Mouse (Mus musculus) adrenal gland, adult (tissue): ENCODE results near the gene Clic1.
"Not testable (repeated sequence)": the region's sequence is repeated elsewhere in the genome, so short reads cannot be mapped to it uniquely, and the experiment has no call there.

Experiments used
- DNase-seq, 2 experiments: peaks; one replicate each; pipeline ENCODE4 v3.0.0; 2022 to 2023; ENCODE audit warnings: low spot score in 1 of 2; ENCODE audit not compliant: inconsistent age in 2 of 2

The Clic1 gene

GRCm38 (mm10) chr17:35049561-35050016, at the start of gene Clic1:
Clic1 (plus strand) TSS chr17:35049966.
- DNase-seq, result peak; percentile 58 to 73

- DNase-seq, result peak; percentile 92 to 97
Measured at GRCm38 (mm10) chr17:35000717-35001451, 48.9 kb upstream of the Clic1 start, which contains the start of gene Vars. Vars (plus strand) TSS chr17:35000987.

GRCm38 (mm10) chr17:35001452-35002152, 48.2 kb upstream of the Clic1 start:
- no peak for DNase-seq

- DNase-seq, result no peak
Measured at GRCm38 (mm10) chr17:35002153-35002865, 47.5 kb upstream of the Clic1 start.

- no peak for DNase-seq
Measured at GRCm38 (mm10) chr17:35003022-35003838, 46.5 kb upstream of the Clic1 start.

- no peak for DNase-seq
Measured at GRCm38 (mm10) chr17:35004075-35004717, 45.6 kb upstream of the Clic1 start.

- no peak for DNase-seq
Measured at GRCm38 (mm10) chr17:35005158-35005557, 44.6 kb upstream of the Clic1 start.

GRCm38 (mm10) chr17:35005902-35006301, 43.9 kb upstream of the Clic1 start:
- DNase-seq, result not testable (repeated sequence)

- no peak for DNase-seq
Measured at GRCm38 (mm10) chr17:35007387-35007991, 42.3 kb upstream of the Clic1 start.

GRCm38 (mm10) chr17:35009586-35009985, 40.2 kb upstream of the Clic1 start:
- DNase-seq, result no peak

- no peak for DNase-seq
Measured at GRCm38 (mm10) chr17:35011440-35011839, 38.3 kb upstream of the Clic1 start.

- DNase-seq, result no peak
Measured at GRCm38 (mm10) chr17:35012430-35012829, 37.3 kb upstream of the Clic1 start.

- no peak for DNase-seq
Measured at GRCm38 (mm10) chr17:35013221-35013620, 36.5 kb upstream of the Clic1 start.

GRCm38 (mm10) chr17:35015296-35015695, 34.5 kb upstream of the Clic1 start:
- DNase-seq, result no peak

- DNase-seq, result peak; percentile 64 to 74
Measured at GRCm38 (mm10) chr17:35016376-35016775, 33.4 kb upstream of the Clic1 start, which contains the start of gene Vwa7. Vwa7 (plus strand) TSS chr17:35016579.

- DNase-seq, result no peak
Measured at GRCm38 (mm10) chr17:35016791-35017705, 32.7 kb upstream of the Clic1 start.

GRCm38 (mm10) chr17:35017706-35018030, 32.1 kb upstream of the Clic1 start:
- DNase-seq, result no peak

GRCm38 (mm10) chr17:35018171-35018570, 31.6 kb upstream of the Clic1 start:
- no peak for DNase-seq

GRCm38 (mm10) chr17:35019894-35020293, 29.9 kb upstream of the Clic1 start:
- no peak for DNase-seq
